Mouse (Mus musculus): ENCODE results near the gene St8sia6.

GRCm38 (mm10) chr2:13718628-13719185 is 75.2 kb downstream of the St8sia6 start:
- TF ChIP-seq CTCF (IDR thresholded peaks at IDR 0.05; ENCODE audit: borderline replicate concordance, control insufficient read depth, extremely low read depth, insufficient read depth, low read length, poor library complexity) = no peak
- TF ChIP-seq POLR2A (IDR thresholded peaks at IDR 0.05; ENCODE audit: control insufficient read depth, extremely low read depth, insufficient read depth, low read length, poor library complexity) = no peak
